Mouse (Mus musculus) forebrain, embryonic 11.5 days (tissue): ENCODE measurements around the gene Gm28360. TPM values are rescaled to one million over a fixed set of nuclear protein-coding genes. Genes with fewer than 3 reads are reported as not detected.
"Not testable (repeated sequence)": the region's sequence is repeated elsewhere in the genome, so short reads cannot be mapped to it uniquely, and the experiment has no call there.

ENCODE experiments used
- ATAC-seq: fragments of 200-750 bp; cut with Nextera tagmentation; replicated peaks from 2 replicates; pipeline ENCODE4 v1.8.0; 2017; ENCODE audit warnings: moderate TSS enrichment; ENCODE audit not compliant: low FRiP score
- DNase-seq: peaks from one replicate; pipeline ENCODE4 v3.0.0-alpha.2; 2017; ENCODE audit warnings: low spot score
- H3K27ac ChIP-seq: fragments of 300-500 bp; sonication (generic); 2 replicates; pipeline ENCODE4 v1.5.1; 2014; ENCODE audit warnings: low read depth, low read length
- H3K27me3 ChIP-seq: fragments of 300-500 bp; sonication (generic); 2 replicates; pipeline ENCODE4 v1.6.1; 2014; ENCODE audit warnings: mild to moderate bottlenecking, low read length, mixed read lengths; ENCODE audit not compliant: control insufficient read depth, insufficient read depth
- H3K36me3 ChIP-seq: fragments of 300-500 bp; sonication (generic); 2 replicates; pipeline ENCODE4 v1.6.1; 2014; ENCODE audit warnings: mild to moderate bottlenecking, low read length, moderate library complexity, mixed read lengths; ENCODE audit not compliant: control insufficient read depth, insufficient read depth
- H3K4me1 ChIP-seq: fragments of 300-500 bp; sonication (generic); replicated peaks from 2 replicates; pipeline ENCODE4 v1.6.1; 2014; ENCODE audit warnings: low read length, mixed read lengths; ENCODE audit not compliant: control insufficient read depth, insufficient read depth
- H3K4me2 ChIP-seq: fragments of 300-500 bp; sonication (generic); 2 replicates; pipeline ENCODE4 v1.6.1; 2014; ENCODE audit warnings: low read depth, mild to moderate bottlenecking, low read length, moderate library complexity, mixed read lengths; ENCODE audit not compliant: severe bottlenecking
- H3K4me3 ChIP-seq: fragments of 300-500 bp; sonication (generic); 2 replicates; pipeline ENCODE4 v1.5.1; 2014; ENCODE audit warnings: low read depth, low read length
- H3K9ac ChIP-seq: fragments of 300-500 bp; sonication (generic); 2 replicates; pipeline ENCODE4 v1.6.1; 2014; ENCODE audit warnings: low read length
- H3K9me3 ChIP-seq: fragments of 300-500 bp; sonication (generic); 2 replicates; pipeline ENCODE4 v1.6.1; 2016; ENCODE audit warnings: low read length, mixed read lengths; ENCODE audit not compliant: control insufficient read depth
- WGBS: fragments of 180-500 bp; shearing (Covaris S2); extraction: QIAGEN DNeasy Blood & Tissue Kit; methylation state at CpG from one replicate; pipeline ENCODE4 v1.1.7; 2014; 5-methylcytosine and 5-hydroxymethylcytosine counted together
- polyA plus RNA-seq: library from polyadenylated mRNA; unstranded; fragments of >200 nt; fragmentation: Nextera tagmentation; extraction: Ambion mirVana; gene quantifications from 2 replicates; pipeline ENCODE4 v1.2.1, GENCODE M21; 2014

The Gm28360 gene
- polyA plus RNA-seq: not detected in 2 replicates

DNA sequence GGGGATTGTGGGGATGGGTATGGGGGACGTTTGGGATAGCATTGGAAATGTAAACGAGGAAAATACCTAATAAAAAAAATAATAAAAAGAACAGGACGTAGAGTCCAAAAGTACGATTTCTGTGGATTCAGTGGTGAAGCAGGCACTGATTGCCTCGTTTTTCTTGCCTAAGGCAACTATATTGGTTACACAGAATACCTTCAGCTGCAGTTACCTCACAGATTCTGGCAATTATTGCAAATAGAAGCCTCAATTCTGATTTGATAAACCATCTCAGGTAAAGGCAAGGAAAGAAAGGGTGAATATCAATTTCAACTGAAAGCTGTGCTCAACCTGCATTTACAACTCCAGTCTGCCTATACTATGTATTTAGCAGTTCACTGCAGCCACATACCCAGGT lies at the start of gene Gm28360:
Gene Gm28360 (plus strand): TSS at position 301 of the 400 bp plus-strand sequence.
- 79% methylated on average over 5 of the region's 5 CpGs for WGBS
- H3K27ac ChIP-seq, H3K9me3 ChIP-seq, H3K4me3 ChIP-seq, ATAC-seq, H3K4me1 ChIP-seq, H3K4me2 ChIP-seq, H3K9ac ChIP-seq, H3K36me3 ChIP-seq, DNase-seq, H3K27me3 ChIP-seq: not testable (repeated sequence)

GRCm38 (mm10) chr1:117780833-117781232 lies 49.0 kb upstream of the Gm28360 start, which contains the start of gene B020011L13Rik:
TSS of gene B020011L13Rik (plus strand) at chr1:117781133.
- H3K27ac ChIP-seq, ATAC-seq, H3K4me3 ChIP-seq, H3K36me3 ChIP-seq, H3K27me3 ChIP-seq, H3K9ac ChIP-seq, H3K9me3 ChIP-seq, H3K4me1 ChIP-seq, DNase-seq, H3K4me2 ChIP-seq: not testable (repeated sequence)
- 67% methylated on average over 3 of the region's 3 CpGs for WGBS

GRCm38 (mm10) chr1:117816271-117816670 lies 13.6 kb upstream of the Gm28360 start:
- not testable (repeated sequence) for H3K9ac ChIP-seq, H3K4me2 ChIP-seq, ATAC-seq, H3K4me3 ChIP-seq, H3K27me3 ChIP-seq, H3K4me1 ChIP-seq, H3K27ac ChIP-seq, DNase-seq, H3K36me3 ChIP-seq, H3K9me3 ChIP-seq

DNA sequence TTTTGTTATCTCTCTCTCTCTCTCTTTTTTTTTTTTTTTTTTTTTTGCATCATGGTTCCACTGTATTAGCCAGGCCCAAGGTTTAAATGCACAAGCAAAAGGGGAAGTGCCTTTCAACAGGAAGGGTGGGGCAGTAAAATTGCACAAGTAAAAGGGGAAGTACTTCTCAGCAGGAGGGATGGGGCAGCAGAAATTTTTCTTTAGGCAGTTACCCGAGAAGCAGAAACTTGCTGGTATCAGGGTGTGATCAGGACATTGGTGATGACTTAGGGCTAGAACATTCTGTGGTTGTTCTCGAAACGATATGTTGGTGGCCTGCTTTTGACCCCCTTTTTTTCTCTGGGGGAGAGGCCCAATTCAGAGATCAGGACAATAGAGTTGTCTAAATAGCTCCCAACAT lies 21.8 kb downstream of the Gm28360 start:
- not testable (repeated sequence) for H3K4me1 ChIP-seq, H3K27ac ChIP-seq, H3K4me3 ChIP-seq, H3K36me3 ChIP-seq, H3K9me3 ChIP-seq, ATAC-seq, H3K27me3 ChIP-seq, DNase-seq, H3K9ac ChIP-seq, H3K4me2 ChIP-seq
- WGBS: 87% methylated on average over 3 of the region's 3 CpGs

Other genes with a start within 250 kb of the Gm28360 start
- gene Gm28363, start 132.9 kb upstream of the Gm28360 start, polyA plus RNA-seq: not detected in 2 replicates
- gene B020011L13Rik, start 48.9 kb upstream of the Gm28360 start, polyA plus RNA-seq: not detected in 2 replicates
- gene Gm28168, start 97.9 kb downstream of the Gm28360 start, polyA plus RNA-seq: not detected in 2 replicates
- gene Gm7145, start 135.9 kb downstream of the Gm28360 start, polyA plus RNA-seq: not detected in 2 replicates